Mouse (Mus musculus) neural tube, embryonic 15.5 days (tissue): ENCODE measurements around the gene Nr4a3. TPM values are rescaled to one million over a fixed set of nuclear protein-coding genes. Genes with fewer than 3 reads are reported as not detected.

Experiments
- ATAC-seq: fragments of 200-750 bp; cut with Nextera tagmentation; 2 replicates; pipeline ENCODE4 v1.8.0; 2017; ENCODE audit warnings: mild to moderate bottlenecking, moderate TSS enrichment, moderate library complexity; ENCODE audit not compliant: low FRiP score
- H3K27ac ChIP-seq: fragments of 300-500 bp; sonication (generic); replicated peaks from 2 replicates; pipeline ENCODE4 v1.5.1; 2015; ENCODE audit warnings: mild to moderate bottlenecking, inconsistent platforms
- H3K27me3 ChIP-seq: fragments of 300-500 bp; sonication (generic); replicated peaks from 2 replicates; pipeline ENCODE4 v1.6.1; 2015; ENCODE audit warnings: inconsistent platforms
- H3K36me3 ChIP-seq: fragments of 300-500 bp; sonication (generic); 2 replicates; pipeline ENCODE4 v1.6.1; 2015; ENCODE audit warnings: inconsistent platforms
- H3K4me1 ChIP-seq: fragments of 300-500 bp; sonication (generic); 2 replicates; pipeline ENCODE4 v1.6.1; 2015; ENCODE audit warnings: inconsistent platforms
- H3K4me2 ChIP-seq: fragments of 300-500 bp; sonication (generic); 2 replicates; pipeline ENCODE4 v1.6.1; 2015; ENCODE audit warnings: inconsistent platforms, mild to moderate bottlenecking, moderate library complexity
- H3K4me3 ChIP-seq: fragments of 300-500 bp; sonication (generic); replicated peaks from 2 replicates; pipeline ENCODE4 v1.5.1; 2015; ENCODE audit warnings: mild to moderate bottlenecking, inconsistent platforms
- H3K9ac ChIP-seq: fragments of 300-500 bp; sonication (generic); replicated peaks from 2 replicates; pipeline ENCODE4 v1.6.1; 2015; ENCODE audit warnings: mild to moderate bottlenecking, inconsistent platforms
- H3K9me3 ChIP-seq: fragments of 300-500 bp; sonication (generic); replicated peaks from 2 replicates; pipeline ENCODE4 v1.6.1; 2016; ENCODE audit warnings: inconsistent platforms
- WGBS: fragments of 180-500 bp; shearing (Covaris S2); methylation state at CpG from one replicate; pipeline ENCODE4 v1.1.7; 2015; ENCODE audit warnings: mixed read lengths; 5-methylcytosine and 5-hydroxymethylcytosine counted together
- polyA plus RNA-seq: library from polyadenylated mRNA; unstranded; fragments of >200 nt; fragmentation: Nextera tagmentation; extraction: Ambion mirVana; gene quantifications from 2 replicates; pipeline ENCODE4 v1.2.1, GENCODE M21; 2015

Gene Nr4a3
- polyA plus RNA-seq, 1 experiment from 2014 or later = 1.8 TPM

DNA sequence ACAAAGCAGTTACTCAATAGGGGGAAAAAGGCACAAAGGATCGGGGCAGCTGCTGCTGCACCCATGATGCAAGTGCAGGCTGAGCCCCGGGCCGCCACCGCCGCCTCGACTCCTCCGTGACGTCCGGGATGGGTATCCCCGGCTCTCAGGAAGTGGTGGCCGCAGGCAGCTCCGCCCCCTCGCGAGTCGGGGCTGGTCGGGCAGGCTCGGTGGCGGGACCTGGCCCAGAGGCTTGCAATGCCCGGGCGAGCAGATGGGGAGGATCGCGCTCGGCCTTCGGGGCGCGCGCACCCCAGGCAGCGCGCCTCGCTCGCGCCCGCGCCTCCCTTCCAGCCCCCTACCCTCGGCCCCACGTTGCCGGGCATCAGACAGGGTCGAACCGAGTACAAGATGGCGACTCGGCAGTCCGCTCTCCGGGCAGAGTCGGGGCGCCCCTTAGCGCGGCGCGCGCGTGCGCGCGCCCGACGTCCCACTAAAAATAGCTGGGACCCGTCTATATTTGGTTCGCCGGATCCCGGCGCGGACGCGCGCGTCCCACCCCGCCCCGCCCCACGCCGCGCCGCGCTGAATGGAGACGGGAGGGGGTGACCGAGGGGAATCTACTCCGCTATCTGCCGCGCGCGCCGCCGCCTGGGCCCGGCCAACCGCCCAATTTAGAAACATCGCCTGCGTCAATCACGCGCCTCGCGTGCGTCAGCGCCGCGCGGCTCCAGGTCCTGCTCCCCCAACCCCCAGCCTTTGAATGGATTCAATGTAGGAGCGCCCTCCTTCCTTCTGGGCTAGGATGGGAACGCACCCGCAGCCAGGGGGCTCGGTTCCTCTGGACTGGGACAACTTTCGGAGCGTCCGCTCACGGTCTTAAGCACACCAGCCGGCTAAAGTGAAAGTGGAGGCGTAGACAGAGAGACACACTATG, 1.9 kb upstream of the Nr4a3 start:
- peak; percentile 86 for ATAC-seq
- H3K36me3 ChIP-seq = no peaks in the 10 kb centered on the region
- peak overlapping the region; percentile 100 for H3K4me2 ChIP-seq
- H3K9me3 ChIP-seq = no peaks in the 10 kb centered on the region
- peaks cover 13% of the 10 kb centered on the region; the same call in 1 of the 2 replicates for H3K27me3 ChIP-seq
- WGBS = under 1% methylated on average over 95 of the region's 105 CpGs
- peaks cover 48% of the 10 kb centered on the region for H3K4me1 ChIP-seq
- peak overlapping the region; percentile 63 for H3K9ac ChIP-seq
- peak overlapping the region; percentile 96 for H3K27ac ChIP-seq
- H3K4me3 ChIP-seq = peak overlapping the region; percentile 74

DNA sequence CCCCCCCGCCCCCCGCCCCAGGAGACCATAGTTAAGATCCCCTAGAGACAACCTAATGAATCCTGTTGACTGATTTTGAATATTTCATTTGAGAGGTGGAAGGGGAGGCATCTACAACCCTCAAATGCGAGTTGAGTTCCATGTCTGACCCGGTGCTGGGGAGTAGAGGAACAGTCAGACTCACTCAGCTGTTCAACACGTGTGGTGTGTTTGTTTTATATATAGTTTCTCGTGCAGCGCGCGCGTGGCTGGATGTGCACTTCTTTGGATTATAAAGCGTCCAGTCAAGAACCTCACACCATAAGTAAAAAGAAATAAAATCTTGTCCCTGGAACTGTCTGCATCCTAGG, 837 bp upstream of the Nr4a3 start:
- no peaks in the 10 kb centered on the region for H3K9me3 ChIP-seq
- peak overlapping the region; percentile 100 for H3K4me2 ChIP-seq
- H3K4me3 ChIP-seq = peak overlapping the region; percentile 74
- H3K36me3 ChIP-seq = no peaks in the 10 kb centered on the region
- peaks cover 19% of the 10 kb centered on the region for H3K27me3 ChIP-seq
- ATAC-seq = no peak
- H3K4me1 ChIP-seq = peaks cover 59% of the 10 kb centered on the region
- H3K9ac ChIP-seq = peak overlapping the region; percentile 72; the same call in 1 of the 2 replicates
- under 1% methylated on average over 11 of the region's 11 CpGs for WGBS
- peak overlapping the region; percentile 90 for H3K27ac ChIP-seq

DNA sequence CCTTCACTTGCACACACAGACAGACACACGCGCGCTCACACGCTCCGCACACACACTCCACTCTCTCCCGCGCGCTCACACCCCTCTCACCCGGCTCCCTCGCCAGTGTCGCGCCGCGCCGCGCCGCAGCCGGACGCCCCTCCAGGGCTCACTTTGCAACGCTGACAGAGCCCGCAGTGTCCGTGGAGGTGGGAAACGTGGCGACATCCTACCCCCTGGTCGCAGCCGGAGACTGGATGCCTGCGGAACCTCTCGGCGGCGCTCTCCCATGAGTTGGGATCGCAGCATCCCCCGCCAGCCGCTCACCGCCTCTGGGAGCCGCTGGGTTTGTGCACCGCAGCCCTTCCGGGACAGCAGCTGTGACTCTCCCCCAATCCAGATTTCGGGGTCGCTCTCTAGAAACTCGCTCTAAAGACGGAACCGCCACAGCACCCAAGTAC, 348 bp downstream of the Nr4a3 start:
- WGBS = 1% methylated on average over 41 of the region's 42 CpGs
- peak overlapping the region; percentile 90 for H3K27ac ChIP-seq
- ATAC-seq = no peak
- H3K4me3 ChIP-seq = peak overlapping the region; percentile 74
- peak overlapping the region; percentile 72 for H3K9ac ChIP-seq
- H3K36me3 ChIP-seq = no peaks in the 10 kb centered on the region
- H3K4me1 ChIP-seq = peaks cover 59% of the 10 kb centered on the region
- no peaks in the 10 kb centered on the region for H3K9me3 ChIP-seq
- peaks cover 28% of the 10 kb centered on the region for H3K27me3 ChIP-seq
- H3K4me2 ChIP-seq = peak overlapping the region; percentile 100

DNA sequence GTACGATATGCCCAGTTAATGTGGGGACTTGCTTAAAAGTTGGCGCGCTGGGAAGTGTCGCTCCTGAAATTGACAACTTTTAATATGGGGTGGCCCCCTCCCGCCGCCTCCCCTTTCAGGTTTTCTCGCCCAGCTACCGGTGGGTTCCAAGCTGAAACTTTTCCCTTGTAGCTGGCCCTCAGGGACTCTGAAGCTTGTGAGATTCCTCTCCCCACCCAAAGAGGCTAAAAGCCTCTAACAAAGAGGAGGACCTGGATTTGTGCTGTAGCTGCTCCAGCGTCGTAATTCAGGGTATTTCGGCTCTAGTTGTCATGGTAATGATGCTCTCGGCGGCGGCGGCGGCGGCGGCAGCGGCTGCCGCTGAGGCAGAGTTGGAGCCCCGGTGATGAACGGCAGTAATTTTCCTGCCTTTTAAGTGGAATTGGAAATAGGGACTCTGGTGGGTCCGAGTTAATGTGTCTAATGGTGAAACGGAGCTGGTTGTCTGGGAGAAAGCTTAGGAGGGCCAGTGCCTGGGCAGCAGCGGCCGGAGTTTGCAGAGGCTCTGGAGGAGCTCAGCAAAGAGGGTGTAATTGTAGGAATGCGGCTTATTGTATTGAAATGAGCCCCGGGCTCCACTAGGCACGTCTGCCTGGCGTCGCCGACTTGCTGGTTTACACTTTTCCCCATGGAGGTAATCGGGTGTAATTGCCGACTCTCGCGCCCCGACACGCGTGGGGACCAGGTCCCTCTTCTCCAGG, 938 bp downstream of the Nr4a3 start:
- Histone ChIP-seq H3K9me3 (no peaks in the 10 kb centered on the region), H3K27ac (peak overlapping the region; percentile 90), H3K9ac (peak overlapping the region; percentile 72), H3K4me2 (peak overlapping the region; percentile 100), H3K27me3 (peaks cover 34% of the 10 kb centered on the region), H3K4me1 (peaks cover 59% of the 10 kb centered on the region), H3K4me3 (peak overlapping the region; percentile 74), H3K36me3 (no peaks in the 10 kb centered on the region)
- no peak for ATAC-seq
- WGBS = under 1% methylated on average over 39 of the region's 39 CpGs

DNA sequence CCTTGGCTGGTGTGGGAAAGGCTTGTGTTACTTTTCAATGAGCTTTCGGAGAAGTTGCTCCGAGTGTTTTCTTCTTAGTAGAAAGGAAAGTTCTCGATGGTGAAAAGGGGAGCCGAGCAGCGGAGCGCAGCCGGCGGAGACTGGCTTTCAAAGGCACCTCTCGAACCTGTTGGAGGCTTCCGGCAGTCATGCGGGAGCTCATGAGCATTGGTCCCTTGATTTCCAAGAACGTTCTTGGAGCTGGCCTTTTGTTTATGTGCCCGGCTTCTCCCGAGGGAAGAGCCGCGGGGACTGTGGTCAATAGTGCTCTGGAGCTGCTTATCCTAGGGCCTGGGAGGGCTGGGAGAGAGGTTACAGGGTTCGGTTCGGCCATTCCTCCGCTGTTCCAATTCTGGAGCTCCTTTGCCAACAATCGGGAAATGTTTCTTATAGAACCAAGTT, 1.5 kb downstream of the Nr4a3 start:
- H3K4me2 ChIP-seq = peak overlapping the region; percentile 100
- peaks cover 39% of the 10 kb centered on the region for H3K27me3 ChIP-seq
- WGBS = 0% methylated on average over 20 of the region's 20 CpGs
- H3K36me3 ChIP-seq = no peaks in the 10 kb centered on the region
- peak overlapping the region; percentile 90 for H3K27ac ChIP-seq
- H3K9me3 ChIP-seq = no peaks in the 10 kb centered on the region
- peaks cover 64% of the 10 kb centered on the region for H3K4me1 ChIP-seq
- H3K9ac ChIP-seq = peak overlapping the region; percentile 72
- ATAC-seq = no peak
- peak overlapping the region; percentile 74 for H3K4me3 ChIP-seq

DNA sequence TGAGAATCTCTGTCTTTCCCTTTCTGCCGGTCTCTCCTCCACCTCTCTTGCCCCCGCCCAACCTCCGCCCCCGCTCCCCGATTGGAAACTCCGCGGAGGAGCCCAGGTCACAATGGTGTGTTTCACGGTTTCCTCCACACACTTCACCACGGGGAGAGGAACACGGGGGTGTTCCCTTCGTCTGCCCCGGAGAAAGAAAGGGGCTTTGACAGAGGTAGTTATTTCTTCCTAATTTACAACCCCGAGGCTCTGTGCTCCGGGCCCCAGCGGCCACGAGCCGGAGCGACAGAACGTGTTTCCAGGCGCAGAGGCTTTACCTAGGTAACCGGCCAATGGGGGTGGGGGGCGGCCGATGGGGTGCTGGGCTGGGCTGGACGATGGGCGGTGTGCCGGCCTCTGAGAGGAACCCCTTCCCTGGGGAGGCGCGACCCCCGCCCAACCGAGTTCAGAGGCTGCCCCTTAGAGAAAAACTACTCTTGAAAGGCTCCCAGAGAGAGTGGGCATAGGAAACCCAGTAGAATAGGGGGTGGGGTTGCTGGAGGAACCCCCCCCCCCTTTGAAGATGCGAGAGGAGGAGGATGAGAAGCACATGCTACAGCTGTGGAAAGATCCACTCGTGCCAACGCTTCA, 2.3 kb downstream of the Nr4a3 start:
- H3K27me3 ChIP-seq = peaks cover 47% of the 10 kb centered on the region
- peak overlapping the region; percentile 26 for H3K9ac ChIP-seq
- peaks cover 63% of the 10 kb centered on the region for H3K4me1 ChIP-seq
- no peaks in the 10 kb centered on the region for H3K36me3 ChIP-seq
- no peak for ATAC-seq
- under 1% methylated on average over 28 of the region's 33 CpGs for WGBS
- H3K9me3 ChIP-seq = no peaks in the 10 kb centered on the region
- peak overlapping the region; percentile 74 for H3K4me3 ChIP-seq
- peak overlapping the region; percentile 54; the same call in 1 of the 2 replicates for H3K27ac ChIP-seq
- H3K4me2 ChIP-seq = peak overlapping the region; percentile 100

DNA sequence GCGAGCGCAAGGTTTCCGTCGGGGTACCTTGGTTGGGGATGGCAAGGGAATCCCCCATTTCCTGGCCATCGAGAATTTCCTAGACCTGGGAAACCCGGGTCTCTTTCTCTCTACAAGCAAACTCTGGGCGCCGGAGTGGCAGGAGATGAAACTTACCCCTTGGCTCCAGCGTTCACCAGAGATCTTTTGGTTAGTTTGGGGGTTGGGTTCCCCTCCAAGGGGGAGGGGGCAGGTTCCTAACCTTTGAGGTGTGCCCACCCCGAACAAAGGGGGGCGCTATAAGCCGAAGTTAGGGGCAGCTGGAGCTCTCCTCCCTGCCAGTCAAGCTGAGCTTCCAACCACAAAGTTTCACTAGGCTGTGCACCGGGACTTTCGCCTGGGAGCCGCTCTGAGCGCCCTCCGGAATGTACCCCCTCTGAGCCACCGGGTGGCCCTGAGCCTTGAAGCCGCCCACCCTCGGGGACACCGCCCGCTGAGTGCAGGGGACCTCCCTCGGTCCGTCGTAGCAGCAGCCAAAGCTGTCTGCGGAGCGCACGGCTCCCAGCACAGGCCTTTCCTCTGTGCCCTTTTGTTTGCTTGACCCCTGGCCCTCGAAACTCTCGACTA, 2.9 kb downstream of the Nr4a3 start:
- Histone ChIP-seq H3K27me3 (peaks cover 53% of the 10 kb centered on the region), H3K9ac (no peak overlapping the region)

DNA sequence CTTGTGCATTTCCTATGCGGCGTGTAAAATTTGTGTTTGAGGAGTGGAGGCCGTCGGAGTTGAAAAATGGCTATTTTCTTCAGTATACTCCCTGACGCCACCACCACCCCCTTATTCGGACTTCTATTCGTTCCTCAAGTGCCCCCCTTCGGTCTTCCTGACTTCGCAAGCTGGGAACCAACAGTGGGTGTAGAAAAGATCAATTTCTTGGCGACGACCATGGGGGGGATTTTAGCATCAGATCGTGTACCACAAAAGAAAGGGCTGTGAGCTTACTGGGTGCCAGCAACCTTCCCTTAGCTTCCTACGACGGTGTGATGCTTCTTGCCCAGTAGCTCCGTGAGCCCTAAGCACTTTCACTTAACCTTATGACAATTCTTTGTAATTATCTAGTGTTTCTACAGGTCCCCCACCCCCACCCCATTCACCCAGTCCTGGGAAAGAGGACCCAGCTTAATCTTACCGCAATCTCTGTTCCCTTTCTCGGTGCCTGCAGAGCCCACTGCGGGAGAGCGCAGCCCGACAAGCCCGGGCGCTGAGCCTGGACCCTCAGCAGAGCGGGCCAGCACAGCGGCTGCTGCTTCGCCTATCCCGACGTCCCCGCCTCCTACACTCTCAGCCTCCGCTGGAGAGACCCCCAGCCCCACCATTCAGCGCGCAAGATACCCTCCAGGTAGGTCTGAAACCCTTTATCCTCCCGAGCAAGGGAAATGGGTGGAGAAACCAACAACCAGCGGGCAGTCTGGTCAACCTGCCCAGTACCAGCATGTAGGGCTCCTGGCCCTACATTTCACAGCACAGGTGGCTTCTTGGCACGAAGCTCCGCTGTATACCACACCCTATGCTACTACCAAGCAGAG, 3.7 kb downstream of the Nr4a3 start:
- Histone ChIP-seq H3K27me3 (peaks cover 62% of the 10 kb centered on the region), H3K9me3 (no peaks in the 10 kb centered on the region), H3K4me2 (peak overlapping the region; percentile 100), H3K4me1 (peaks cover 59% of the 10 kb centered on the region), H3K36me3 (no peaks in the 10 kb centered on the region), H3K27ac (0 out of 2 replicates have a peak overlapping the region, but pooled peaks have one; percentile 1), H3K4me3 (peak overlapping the region; percentile 74), H3K9ac (no peak overlapping the region)
- 4% methylated on average over 35 of the region's 35 CpGs for WGBS
- no peak for ATAC-seq

More for the DNA sequence above, 2.9 kb downstream of the Nr4a3 start:
- WGBS = 0% methylated on average over 30 of the region's 30 CpGs
- H3K4me2 ChIP-seq = peak overlapping the region; percentile 100
- no peaks in the 10 kb centered on the region for H3K36me3 ChIP-seq
- no peaks in the 10 kb centered on the region for H3K9me3 ChIP-seq
- peak overlapping the region; percentile 74 for H3K4me3 ChIP-seq
- peaks cover 62% of the 10 kb centered on the region for H3K4me1 ChIP-seq
- ATAC-seq = no peak
- H3K27ac ChIP-seq = peak overlapping the region; percentile 54; the same call in 1 of the 2 replicates

DNA sequence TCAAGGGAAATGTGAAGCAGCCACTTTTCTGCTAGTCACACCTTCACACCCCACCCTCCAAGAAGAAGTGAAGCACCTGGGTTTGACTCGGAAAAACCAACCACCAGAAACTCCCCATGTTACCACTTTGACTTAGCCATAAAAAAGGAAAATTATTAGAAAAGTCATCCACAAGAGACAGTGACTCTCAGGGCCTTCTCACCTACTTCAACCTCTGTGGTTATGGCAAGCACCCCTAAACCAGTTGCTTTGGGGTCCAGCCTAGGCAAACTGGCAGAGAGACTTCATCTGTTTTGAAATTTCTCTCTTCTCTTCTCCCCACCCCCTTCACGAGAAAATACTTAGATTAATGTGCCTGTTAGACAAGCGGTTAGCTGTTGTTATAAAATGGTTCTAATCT, 5.1 kb downstream of the Nr4a3 start:
- H3K4me3 ChIP-seq = no peak overlapping the region
- H3K27me3 ChIP-seq = peaks cover 66% of the 10 kb centered on the region
- H3K36me3 ChIP-seq = no peaks in the 10 kb centered on the region
- H3K27ac ChIP-seq = no peak overlapping the region
- H3K4me2 ChIP-seq = no peak overlapping the region
- no peak for ATAC-seq
- no peaks in the 10 kb centered on the region for H3K9me3 ChIP-seq
- peaks cover 51% of the 10 kb centered on the region for H3K4me1 ChIP-seq
- H3K9ac ChIP-seq = no peak overlapping the region
- WGBS = 60% methylated on average over 3 of the region's 3 CpGs

DNA sequence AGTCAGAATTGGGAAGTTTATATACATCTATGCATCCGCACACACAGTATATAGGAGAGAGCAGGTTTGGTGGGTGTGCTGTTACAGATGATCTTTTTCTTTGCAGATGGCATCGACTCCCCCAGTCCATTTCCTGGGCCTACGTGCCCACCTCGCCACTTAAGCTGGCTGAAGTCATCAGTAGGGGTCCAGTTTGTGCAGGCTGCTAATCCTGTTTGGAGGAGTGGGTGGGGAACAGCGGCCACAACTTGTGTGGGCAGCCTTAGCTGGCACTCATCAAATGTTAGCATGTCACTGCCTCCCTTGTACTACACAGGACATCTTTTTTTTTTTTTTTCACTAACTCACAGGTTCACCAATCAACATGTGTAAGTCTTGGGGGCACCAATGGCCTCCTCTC, 5.5 kb downstream of the Nr4a3 start:
- H3K9ac ChIP-seq = no peak overlapping the region
- no peak overlapping the region for H3K4me3 ChIP-seq
- ATAC-seq = no peak
- WGBS = 54% methylated on average over 5 of the region's 5 CpGs
- H3K9me3 ChIP-seq = no peaks in the 10 kb centered on the region
- no peak overlapping the region for H3K4me2 ChIP-seq
- H3K27me3 ChIP-seq = peaks cover 66% of the 10 kb centered on the region
- H3K4me1 ChIP-seq = peaks cover 48% of the 10 kb centered on the region
- H3K27ac ChIP-seq = no peak overlapping the region
- no peaks in the 10 kb centered on the region for H3K36me3 ChIP-seq
